Mouse (Mus musculus) left cerebral cortex, postnatal 4 days (tissue): ENCODE results near the gene Rpl19. TPM values are rescaled to one million over a fixed set of nuclear protein-coding genes. Genes with fewer than 3 reads are reported as not detected.
A peak's percentile ranks its signal among the peaks of the same experiment; 100 is the strongest.

Experiments used
- DNase-seq: peaks from one replicate; pipeline ENCODE4 v3.0.0-alpha.2; 2022
- intact Hi-C: fragments of 180-260 bp; cut with DNase I; formaldehyde crosslinking; loops from one replicate; pipeline ENCODE4 v1.15.1; 2025
- total RNA-seq, 2 experiments: library from RNA; stranded (reverse); gene quantifications; 2 replicates each; pipeline ENCODE4 v1.2.3; 2021

The Rpl19 gene
- total RNA-seq, 2 experiments from 2014 or later: 711 to 733 TPM

GRCm38 (mm10) chr11:98050520-98050815 lies 24.0 kb downstream of the Rpl19 start:
- no peak for DNase-seq
- intact Hi-C loops: no loop called here

GRCm38 (mm10) chr11:98050940-98051339 lies 24.4 kb downstream of the Rpl19 start:
- DNase-seq: no peak
- intact Hi-C loops: no loop called here

DNA sequence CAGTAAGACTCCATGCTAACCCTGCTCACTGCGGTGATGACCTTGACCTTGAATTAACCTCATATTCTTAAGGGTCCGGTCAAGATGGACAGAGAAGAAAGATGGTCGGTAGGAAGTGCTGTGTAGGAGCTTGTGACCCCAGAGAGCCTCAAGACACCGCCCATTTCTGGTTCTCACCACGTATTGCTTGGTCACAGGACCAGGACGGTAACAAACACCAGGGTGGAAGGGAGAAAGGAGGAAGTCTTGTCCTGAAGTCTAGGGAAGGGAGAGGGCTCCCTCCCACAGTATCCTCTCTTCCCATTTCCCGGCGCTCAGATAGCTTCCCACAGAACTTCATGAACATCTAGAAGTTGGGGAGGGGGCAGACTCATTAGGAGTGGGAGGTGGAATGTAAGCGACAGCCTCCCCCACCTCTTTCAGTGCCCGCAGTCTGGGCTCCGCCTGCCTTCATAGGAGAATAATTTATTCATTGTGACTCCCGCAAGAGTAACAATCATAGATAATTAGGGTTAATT lies 25.2 kb downstream of the Rpl19 start:
- DNase-seq: no peak
- intact Hi-C loops: no loop called here

DNA sequence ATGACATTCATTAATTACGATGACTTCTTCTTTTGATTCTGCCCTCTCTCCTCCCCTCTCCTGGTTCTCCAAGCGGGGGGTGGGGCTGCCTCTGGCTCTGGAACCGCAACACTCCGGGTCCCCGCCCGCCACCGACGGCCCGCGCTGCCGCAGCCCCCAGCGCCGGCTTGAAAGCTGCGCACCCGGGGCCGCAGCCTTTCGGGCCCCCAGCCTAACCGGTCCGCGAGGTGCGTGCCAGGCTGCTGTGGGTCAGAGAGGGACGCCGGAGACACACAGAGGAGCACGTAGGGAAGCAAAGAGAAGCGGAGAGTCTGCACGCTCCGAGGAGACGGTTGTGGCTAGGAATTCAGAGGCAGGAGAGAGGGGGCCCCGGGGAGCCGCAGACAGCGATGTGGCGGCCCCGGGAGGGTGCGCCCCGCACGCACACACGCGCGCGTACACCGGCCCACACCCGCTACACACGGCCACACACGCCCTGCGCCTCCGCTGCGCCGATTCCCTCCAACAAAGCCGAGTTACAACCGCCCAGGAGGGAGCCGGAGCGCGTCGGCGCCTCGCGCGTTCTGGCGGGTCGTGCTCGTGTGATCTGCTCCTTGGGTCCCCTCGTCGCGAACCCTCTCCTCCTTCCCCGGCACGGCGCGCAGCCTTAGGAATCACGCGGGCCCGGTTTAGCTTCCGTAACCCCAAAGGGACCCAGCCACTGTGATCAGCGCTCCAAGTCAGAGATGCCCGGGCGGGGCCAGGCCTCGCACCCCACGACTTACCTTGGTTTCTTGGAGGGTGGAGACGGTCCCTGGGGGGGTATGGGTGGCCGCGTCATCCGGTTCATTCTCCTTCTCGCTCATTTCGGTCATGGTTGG lies 25.8 kb downstream of the Rpl19 start:
- no peak for DNase-seq
- intact Hi-C loops: no loop called here

GRCm38 (mm10) chr11:98052989-98053834 lies 26.7 kb downstream of the Rpl19 start, which contains the start of gene Stac2:
TSS of gene Stac2 (minus strand) at chr11:98053462.
- DNase-seq: peak; percentile 79
- intact Hi-C loops: no loop called here

DNA sequence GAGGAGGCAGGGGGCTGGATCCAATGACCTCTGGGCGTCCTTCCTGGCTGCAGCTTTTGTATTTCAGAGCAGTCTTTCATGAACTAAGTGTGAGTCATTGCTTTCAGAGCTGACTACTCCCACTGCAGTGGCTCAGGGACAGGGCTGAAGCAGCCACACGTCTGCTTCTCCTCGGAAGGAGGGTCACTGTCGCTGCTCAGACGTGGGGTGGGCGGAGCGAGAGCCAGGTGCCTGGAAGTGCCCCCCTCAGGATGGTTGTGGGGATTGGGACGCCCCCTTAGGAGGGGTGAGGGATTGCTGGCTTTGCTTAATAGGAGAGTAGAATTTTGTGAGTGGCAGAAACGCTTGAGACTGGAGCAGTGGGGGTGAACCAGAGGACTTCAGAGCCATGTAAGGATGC lies 31.0 kb downstream of the Rpl19 start:
- intact Hi-C loops: no loop called here
- DNase-seq: no peak

DNA sequence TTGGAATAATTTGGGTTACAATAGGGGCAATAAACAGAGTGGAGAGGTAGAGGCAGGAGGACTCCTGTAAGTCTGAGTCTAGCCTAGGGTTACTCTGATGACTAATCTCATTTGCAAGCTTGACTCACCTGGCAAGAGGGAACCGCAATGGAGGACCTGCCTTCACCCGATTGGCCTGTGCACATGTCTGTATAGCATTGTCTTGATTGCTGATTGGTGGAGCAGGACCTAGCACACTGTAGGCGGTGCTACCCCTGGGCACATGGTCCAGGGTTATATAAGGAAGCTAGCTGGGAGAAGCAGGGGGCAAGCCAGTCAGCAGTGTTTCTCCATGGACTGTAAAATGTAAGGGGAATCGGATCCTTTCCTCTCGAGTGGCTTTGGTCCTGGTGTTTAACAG lies 31.5 kb downstream of the Rpl19 start:
- DNase-seq: no peak
- intact Hi-C loops: no loop called here

DNA sequence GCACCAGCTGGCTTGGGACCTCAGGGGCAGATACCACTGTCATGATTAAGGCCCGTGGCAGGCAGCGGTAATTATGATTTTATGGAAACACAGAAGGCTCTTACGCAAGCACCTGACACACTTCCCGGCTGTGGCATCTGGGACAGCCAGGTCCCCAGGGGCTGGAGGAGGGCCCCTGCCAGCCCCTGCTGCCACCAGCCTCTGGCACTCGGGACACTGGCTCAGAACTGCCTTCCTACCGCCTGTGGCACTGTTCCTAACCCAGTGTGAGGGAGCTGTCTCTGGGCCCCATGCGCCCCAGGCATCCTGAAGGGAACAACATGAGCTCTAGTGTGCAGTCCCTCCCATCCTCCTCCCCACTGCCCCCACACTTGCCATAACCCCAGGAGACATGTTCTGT lies 33.2 kb downstream of the Rpl19 start:
- DNase-seq: peak; percentile 53
- intact Hi-C loops: no loop called here

DNA sequence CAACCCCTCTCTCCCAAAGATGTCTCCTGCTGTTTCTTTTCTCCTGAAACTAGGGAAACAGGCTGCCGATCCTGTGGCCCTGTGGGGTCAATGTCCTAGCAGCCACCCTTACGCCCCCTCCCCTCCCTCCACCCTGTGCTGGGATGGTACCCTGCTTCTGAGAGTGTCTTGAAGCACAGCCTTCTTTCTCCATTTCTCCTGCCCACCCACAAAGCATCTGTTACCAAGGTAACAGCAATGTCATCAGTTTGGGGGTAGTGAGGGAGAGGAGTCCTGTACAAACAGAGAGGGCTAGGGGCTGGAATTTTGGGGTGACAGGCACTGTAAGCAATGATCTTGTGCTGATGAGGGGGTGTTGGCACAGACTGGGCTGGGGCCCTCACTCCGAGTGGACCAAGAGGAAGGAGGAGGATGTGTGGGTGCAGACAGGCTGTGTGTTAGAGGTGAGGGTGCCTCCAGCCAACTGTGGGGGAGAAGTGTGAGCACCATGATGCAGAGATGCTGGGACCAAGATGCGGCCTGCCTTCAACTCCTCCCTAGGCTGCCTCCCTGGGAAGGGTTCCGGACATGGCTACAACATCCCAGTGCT lies 33.7 kb downstream of the Rpl19 start:
- intact Hi-C loops: no loop called here
- DNase-seq: no peak

DNA sequence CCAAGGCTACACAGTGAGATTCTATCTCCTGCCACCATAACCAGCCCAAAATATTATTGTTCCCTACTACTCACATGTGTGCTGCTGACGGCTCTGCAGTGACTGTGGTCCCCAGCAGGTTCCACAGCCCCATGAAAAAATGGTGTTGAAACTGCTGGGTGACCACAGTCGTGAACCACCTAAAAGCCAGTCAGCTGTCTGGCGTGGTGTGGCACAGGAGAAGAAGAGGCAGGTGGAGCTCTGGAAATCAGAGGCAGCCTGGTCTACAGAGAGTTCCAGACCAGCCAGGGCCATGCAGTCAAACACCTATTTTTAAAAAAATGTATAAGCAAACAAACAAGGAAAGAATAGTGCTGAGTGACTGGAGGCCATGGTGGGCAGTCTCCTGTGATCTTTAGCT lies 34.9 kb downstream of the Rpl19 start:
- intact Hi-C loops: no loop called here
- no peak for DNase-seq

- peak; percentile 86 for DNase-seq
- intact Hi-C loops: no loop called here
Observed at GRCm38 (mm10) chr11:98061904-98062562, 35.5 kb downstream of the Rpl19 start.

DNA sequence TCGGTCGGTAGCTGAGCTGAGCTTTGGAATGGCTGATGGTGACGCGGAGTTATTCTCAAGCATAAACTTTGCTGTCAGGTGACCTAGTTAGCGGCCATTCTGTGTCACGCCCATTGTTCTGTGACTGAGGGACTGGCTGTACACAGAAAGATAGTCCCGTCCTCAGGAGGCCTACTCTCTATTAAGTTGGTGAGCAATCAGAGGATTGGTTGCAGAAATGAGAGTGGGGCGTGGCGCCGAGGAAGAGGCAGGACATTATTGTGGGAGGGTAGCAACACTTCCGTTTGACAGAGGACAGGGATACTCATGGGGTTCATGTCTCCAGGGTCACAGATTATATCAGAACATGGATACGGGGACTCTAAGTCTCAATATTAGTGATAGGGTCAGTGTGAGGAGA lies 39.7 kb downstream of the Rpl19 start:
- intact Hi-C loops: no loop called here
- no peak for DNase-seq

- no peak for DNase-seq
- intact Hi-C loops: no loop called here
Observed at GRCm38 (mm10) chr11:98067255-98067654, 40.7 kb downstream of the Rpl19 start.

DNA sequence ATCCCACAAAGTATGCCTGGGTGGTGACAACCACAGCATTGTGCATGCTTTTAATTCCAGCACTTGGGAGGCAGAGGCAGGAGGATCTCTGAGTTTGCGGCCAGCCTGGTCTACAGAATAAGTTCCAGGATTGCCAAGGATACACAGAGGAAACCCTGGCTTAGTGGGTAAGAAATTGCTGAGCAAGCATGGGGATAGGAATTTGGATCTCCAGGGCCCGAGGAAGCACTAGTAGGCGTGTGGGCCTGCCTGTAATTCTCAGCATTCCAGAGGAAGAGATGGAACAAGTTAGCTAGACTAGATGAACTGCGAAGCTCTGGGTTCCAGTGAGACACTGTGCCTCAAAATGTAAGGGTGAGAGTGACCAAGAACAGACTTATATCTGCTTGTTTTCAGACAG lies 46.9 kb downstream of the Rpl19 start:
- intact Hi-C loops: loop anchor here (10.0 kb wide), 1 partner anchor 169 kb away; no protein-coding TSS in a partner anchor
- DNase-seq: no peak

DNA sequence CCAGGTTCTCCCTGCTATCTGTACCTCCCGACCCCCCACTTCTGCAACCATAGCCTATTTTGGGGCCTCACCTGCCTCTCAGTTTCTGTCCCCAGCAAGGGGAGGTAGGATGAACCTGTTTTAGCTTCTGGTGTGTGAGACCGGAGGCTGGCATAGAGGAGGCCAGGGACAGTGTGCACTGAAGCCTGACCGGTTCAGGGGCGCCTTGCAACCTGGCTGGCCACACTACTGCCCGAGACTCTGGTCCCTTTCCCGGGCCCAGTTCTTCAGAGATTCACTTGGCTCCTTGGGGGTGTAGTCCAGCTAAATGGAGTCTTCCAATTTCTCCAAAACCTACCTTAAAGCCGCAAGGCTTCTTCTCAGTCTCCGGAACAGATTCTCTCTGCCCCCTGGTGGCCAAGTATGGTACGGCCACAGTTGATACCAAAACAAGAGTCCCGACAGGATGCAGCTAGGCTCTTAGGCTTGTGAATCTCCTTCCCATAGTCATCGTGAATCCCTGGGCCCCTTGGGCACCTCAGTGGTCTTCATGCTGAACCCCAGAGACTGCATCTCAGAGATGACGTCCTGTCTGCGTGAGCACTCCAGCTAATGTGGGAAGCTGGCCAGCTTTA lies 48.8 kb downstream of the Rpl19 start:
- intact Hi-C loops: loop anchor here (2.0 to 10.0 kb wide), 2 partner anchors 45 to 171 kb away; no protein-coding TSS in a partner anchor
- DNase-seq: peak; percentile 91

GRCm38 (mm10) chr11:98077086-98077485 lies 50.6 kb downstream of the Rpl19 start:
- no peak for DNase-seq
- intact Hi-C loops: loop anchor here (10.0 kb wide), 1 partner anchor 172 kb away; no protein-coding TSS in a partner anchor
